Mouse (Mus musculus): ENCODE data around the gene 1810043G02Rik.
"Not testable (repeated sequence)": the region's sequence is repeated elsewhere in the genome, so short reads cannot be mapped to it uniquely, and the experiment has no call there.

1810043G02Rik gene

DNA sequence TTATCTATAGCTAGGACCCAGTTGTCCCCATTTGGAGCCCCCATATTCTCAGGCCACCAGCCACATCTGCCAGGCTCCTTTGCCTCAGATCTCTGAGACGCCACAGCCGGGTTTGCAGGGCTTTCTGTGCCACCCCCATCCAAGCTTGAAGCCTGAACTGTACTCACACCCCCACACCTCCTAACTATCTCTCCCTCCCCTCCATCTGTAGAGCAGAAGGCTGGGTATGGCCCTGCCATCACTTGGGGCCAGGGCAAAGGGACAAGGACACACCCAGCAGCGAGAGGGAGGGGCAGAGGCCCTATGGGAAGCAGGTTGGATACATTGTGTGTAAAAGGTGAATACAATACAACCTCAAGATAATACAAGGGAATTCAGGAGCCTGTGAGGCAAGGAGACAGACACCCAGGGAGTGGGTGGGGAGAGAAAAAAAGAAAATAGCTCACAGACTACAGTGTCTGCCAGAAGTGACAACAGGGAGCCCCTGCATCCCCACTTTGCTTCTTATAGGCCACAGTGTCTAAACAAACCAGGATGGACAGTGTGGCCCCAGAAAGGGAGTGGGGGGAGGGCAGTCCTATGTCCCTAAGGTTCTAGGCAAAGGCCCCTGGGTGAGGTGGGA is 26.3 kb downstream of the 1810043G02Rik start:
- no peak for DNase-seq (ENCODE audit: low read depth, low spot score)

DNA sequence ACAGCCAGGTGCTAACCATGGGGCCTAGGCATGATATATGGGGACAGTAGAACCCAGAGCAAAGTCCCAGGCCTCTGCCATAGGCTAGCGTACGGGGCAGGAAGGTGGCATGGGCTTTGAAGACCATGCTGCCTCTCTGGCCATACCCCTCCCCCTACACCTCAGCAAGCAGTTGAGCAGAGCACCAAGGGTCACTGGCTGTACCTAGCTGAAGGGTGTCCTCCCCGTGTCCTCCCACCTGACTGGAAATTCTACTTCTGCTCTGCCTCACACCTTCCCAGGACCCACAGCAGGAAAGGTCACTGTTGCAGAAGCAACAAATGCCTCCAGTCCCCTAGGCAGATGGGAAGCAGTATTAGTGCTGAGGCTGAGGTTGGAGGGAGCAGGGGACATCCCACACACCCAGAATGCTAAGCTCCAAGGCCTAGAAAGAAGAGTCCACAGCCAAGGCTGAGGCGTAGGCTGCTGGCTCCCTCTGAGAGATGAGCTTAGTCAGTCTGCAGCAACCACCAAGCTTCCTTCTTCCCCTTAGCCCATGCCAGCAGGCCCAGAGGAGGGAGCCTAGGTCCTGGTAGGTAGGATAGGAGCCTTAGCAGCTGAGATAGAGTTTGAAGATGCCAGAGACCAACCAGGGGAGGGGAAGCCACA is 27.6 kb downstream of the 1810043G02Rik start:
- no peak for DNase-seq (ENCODE audit: low read depth, low spot score)

DNA sequence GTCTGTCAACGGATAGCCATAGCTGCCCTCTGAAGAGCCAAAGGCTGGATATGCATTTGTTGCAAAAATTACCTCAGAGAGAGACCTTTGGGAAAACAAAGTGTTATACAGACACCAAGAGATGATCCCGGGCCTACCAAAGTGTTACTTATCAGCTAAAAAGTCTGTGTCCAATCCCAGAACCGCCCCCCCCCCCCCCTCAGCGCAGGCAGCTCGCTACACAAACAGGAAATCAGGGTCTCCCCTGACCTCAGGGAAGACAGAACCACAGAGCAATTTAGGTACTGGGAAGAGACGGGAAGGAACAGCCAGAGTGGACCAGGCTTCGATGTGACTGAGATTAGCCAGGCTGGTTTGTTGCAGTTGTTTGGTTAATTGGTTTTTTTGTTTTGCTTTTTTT is 28.9 kb downstream of the 1810043G02Rik start:
- no peak for DNase-seq (ENCODE audit: low read depth, low spot score)

DNA sequence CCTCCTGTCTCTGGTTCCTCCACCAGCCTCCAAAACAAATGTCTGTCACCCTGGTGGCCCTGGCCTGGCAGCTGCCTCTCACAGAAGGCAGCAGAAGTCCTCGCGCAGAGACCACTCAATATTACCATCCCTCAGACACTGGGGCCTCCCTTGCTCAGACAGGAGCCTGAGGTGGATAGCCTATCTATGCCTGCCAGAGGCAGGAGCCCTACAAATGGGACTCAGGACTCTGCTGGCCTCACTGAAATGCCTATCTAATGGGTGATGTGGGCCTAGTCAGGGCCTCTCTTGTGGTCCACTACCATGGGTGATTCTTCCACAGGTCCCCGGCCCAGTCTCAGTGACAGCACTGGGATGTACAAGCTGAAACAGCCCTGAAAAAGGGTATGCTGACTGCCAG is 29.8 kb downstream of the 1810043G02Rik start:
- DNase-seq (ENCODE audit: low read depth, low spot score): no peak

DNA sequence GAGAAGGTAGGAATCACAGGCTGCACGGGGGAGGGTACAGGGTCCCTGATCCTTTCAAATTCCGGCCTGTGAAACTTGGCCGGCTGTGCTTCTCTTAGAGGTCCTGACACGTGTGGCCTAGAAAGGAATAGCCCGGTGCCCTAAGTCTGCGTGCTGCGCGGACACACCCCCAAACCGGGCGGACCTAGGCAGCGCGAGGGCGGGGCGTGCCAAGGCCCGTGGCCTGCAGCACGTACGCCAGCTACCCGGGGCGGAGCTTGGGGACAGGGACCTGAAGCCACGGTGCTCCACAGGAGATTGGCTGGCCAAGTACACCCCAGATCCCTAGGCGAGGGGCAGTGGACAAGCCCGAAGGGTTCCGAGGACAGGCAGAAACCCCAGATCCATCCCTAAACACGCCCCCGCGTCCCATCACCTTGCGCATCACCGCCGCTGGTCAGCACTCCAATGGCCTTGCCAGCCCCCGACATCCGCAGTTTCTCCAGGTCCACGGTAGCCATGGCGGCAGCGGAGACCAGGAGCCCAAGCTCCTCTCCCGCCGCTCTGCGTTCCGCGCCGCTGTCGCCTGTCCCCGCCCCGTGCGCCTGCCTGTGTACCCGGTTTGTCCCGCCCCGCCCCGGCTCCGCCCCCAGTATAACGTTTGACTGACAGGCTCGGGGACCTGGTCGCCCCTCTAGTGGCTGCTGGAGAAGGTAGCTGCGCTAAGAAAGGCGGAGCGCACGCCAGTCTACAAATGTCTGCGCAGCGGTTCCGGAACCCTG is 31.0 kb downstream of the 1810043G02Rik start:
- DNase-seq (ENCODE audit: low read depth, low spot score): peak; percentile 85

DNA sequence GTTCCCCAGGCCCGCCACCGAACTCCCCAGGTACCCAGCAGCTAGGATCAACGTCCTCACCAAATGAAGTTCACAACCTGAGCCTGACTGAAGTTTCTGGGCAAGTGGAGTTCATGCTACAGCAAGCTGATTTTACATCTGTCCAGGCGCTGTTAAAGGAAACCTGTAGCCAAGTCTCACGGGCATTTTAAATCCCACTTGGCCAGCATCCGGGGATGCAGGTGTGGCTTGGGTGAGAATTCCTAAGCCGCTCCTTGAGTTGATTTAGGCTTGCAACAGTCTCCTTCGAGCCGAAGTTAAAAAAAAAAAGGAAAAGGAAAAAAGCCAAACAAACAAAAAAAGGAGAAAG is 31.6 kb downstream of the 1810043G02Rik start, which contains the start of gene Pfkl:
TSS of gene Pfkl (minus strand) at position 139 of the 349 bp plus-strand sequence.
- DNase-seq (ENCODE audit: low read depth, low spot score): no peak

DNA sequence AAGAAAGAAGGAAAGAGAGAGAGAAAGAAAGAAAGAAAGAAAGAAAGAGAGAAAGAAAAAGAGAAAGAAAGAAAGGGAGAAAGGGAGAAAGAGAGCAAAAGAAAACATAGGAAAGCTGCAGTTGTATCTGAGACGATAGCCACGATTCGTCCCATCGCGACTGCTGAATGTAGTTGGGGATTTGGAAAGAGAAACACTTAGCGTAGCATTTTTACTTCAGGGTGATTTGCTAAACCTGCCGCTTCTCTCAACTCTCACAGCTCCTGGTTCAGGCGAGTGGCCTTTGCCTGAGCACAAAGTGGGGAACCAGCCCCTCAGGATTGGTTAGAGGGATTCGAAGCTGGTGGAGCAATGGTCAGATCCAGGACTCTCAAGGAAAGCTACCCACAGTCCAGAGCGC is 32.0 kb downstream of the 1810043G02Rik start:
- DNase-seq (ENCODE audit: low read depth, low spot score): no peak

DNA sequence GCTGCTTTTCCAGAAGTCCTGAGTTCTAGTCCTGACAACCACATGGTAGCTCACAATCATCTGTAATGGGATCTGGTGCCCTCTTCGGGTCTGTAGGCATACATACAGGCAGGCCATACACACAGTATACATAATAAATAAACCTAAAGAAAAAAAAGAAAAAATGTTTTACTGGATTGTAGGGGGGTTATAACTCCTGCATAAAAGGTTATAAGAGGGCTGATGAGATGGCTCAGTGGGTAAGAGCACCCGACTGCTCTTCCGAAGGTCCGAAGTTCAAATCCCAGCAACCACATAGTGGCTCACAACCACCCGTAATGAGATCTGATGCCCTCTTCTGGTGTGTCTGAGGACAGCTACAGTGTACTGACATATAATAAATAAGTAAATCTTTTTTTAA is 32.8 kb downstream of the 1810043G02Rik start:
- DNase-seq (ENCODE audit: low read depth, low spot score): not testable (repeated sequence)

DNA sequence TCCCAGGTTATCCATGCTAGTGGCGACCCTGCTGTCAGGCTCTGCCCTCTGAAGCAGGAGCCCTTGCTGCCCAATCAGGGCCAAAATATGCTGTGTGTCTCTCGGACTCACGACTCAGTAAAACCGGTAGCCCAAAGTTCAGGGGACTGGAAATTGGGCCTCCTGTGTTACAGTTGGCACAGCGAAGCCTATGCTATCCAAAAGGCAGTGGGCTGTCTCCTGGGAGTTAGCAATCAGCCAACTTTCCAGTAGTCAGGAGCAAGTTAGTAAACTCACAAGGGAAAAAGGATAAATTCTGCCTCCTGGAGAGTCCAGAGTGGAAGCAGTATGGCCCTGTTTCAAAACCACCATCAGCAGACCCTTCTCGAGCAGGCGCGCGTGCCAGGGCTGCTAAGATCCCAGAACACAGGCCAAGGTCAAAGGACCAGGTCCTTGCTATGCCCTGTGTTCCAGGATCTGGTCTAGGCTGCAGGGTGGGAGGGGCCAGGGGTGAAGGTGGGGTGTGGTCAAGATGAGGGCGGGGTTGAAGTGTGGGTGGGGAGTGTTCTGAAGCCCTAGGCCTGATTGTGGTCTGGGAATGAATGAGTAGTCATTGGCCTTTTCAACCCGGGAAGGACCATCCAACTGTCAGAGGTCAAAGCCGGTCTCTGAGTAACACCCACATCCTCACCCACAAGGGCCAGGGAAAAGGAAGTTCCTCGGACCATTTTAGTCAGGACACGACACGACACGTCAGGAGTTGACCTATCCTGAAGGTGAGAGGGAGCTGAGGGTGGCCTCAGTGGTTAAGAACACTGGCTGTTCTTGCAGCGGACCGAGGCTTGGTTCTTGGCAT is 34.6 kb downstream of the 1810043G02Rik start:
- DNase-seq (ENCODE audit: low read depth, low spot score): no peak

DNA sequence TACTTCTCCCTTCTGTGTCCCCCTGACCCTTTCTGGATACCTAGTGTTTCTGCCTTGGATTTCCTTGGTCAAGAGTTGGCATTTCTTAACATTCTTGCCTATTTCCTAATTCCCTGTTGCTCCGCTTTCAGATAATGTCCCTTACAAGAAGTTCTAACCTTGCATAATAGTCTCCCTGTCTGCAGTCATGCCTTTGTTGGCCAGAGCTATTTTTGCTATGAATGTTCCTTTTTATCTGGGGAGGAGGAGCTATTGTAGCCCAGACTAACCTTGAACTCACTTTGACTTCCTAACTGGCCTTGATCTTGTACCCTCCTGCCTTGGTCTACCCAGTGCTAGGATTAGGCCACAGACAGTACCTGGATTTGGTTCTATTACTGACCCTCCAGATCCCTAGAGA is 37.2 kb downstream of the 1810043G02Rik start:
- no peak for DNase-seq (ENCODE audit: low read depth, low spot score)

DNA sequence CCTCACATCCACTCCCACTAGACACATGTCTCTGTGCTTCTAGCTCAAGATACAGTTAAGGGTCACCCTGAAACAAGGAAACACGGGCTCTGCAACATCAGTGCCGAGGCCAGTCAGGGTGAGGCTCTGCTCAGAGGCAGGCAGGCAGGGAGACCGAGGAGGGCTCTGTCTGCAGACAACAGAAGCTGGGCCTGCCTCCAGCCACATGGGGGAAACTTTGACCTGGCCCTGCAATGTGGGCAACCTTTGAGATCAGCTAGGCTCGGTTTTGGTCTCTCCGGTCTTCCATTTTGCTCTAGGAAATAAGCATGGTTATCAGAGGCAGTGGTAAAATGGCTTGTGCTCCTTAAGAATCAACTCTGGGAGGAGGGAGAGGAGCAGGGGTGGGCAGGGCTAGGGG is 38.0 kb downstream of the 1810043G02Rik start:
- DNase-seq (ENCODE audit: low read depth, low spot score): no peak

DNA sequence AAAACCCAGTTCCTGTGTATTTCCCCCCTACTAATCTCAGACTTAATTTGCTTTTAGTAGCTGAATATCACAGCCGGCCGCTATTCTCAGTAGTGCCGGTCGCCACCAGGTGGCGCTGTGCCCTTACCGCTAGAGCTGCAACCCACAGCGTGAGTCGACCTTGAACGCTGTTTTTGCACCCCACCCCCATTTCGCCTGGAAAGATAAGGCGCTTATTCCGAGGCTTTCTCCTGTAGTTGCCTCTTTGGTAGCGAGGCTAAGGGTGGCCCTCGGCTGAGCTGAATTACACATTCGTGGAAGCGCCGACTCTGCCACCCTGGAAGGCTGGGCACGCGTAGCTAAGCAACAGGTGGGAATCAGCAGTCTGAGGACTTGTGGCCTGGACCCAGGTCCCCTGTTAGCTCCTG is 40.5 kb downstream of the 1810043G02Rik start:
- DNase-seq (ENCODE audit: low read depth, low spot score): peak; percentile 91

DNA sequence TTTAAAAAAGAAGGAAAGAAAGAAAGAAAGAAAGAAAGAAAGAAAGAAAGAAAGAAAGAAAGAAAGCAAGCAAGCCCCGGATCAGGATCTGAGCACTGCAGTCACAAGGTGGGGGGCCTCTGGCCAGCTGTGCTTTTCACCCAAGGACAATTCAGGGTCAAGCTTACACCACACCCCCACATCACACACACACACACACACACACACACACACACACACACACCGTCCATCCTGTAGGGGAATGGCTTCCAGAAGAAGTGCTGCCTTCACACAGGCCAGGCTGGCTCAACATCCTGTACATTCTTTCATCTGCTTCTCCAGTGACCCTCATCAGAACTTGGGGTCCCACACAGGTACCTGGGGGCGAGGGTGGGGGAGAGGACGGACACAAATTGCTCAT is 41.0 kb downstream of the 1810043G02Rik start:
- no peak for DNase-seq (ENCODE audit: low read depth, low spot score)

DNA sequence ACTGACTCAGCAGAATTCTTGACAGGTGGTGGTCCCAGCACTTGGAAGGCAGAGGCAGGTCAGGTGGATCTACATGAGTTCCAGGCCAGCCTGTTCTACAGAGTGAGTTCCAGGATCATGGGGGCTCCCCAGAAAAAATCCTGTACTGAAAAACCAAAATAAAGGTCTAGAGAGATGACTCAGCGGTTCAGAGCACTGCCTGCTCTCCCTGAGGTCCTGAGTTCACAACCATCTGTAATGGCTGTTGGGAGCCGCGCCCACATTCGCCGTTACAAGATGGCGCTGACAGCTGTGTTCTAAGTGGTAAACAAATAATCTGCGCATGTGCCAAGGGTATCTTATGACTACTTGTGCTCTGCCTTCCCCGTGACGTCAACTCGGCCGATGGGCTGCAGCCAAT is 41.7 kb downstream of the 1810043G02Rik start:
- not testable (repeated sequence) for DNase-seq (ENCODE audit: low read depth, low spot score)

DNA sequence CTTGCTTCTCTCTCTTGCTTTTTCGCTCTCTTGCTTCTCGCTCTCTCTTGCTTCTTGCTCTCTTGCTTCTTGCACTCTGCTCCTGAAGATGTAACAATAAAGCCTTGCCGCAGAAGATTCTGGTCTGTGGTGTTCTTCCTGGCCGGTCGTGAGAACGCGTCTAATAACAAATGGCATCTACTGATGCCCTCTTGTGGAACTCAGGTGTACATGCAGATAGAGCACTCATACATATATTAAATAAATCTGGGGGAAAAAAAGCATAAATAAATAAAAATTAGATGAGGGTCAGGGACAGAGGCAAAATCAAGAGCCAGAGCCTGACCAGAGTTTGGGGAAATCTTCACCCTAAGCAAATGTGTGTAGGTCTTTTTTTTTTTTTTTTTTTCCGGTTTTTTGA is 47.1 kb downstream of the 1810043G02Rik start:
- not testable (repeated sequence) for DNase-seq (ENCODE audit: low read depth, low spot score)

DNA sequence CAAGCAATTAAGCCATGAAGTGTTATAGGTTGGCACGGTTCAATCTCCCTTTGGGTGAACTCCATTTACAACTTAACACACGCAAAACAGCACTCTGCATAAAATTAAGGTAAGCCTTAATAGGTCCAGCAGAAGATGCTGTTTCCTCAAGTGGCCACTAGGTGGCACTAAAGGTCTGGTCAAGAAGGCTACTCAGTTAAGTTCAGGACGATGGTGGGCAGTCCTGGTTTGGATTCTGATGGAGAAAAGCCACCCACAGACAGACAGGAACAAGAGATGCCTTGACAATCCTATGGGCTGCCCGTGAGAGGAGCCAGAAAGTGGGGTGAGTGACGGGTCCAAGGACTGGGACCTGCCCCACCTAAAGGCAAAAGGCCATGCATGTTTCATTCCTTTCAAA is 49.8 kb downstream of the 1810043G02Rik start:
- peak; percentile 67 for DNase-seq (ENCODE audit: low read depth, low spot score)

DNA sequence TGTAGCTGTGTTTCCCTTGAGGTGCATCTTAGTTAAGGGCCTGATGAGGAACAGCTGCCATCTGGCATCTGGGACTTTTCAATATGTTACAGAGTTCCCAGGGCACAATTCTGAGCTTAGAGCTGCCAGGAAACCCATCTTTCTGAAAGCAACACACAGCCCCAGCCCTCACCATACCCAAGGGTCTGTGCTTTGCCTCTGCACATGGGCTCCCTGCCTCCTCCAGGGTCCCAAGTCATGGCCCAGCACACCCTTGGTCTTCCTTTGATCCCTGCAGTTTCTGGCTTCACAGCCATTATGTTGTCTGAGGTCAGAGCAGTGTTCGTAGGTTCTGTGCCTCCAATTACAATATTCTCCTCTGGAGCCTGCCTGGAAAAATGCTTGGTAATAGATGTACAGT is 50.8 kb downstream of the 1810043G02Rik start:
- DNase-seq (ENCODE audit: low read depth, low spot score): no peak

DNA sequence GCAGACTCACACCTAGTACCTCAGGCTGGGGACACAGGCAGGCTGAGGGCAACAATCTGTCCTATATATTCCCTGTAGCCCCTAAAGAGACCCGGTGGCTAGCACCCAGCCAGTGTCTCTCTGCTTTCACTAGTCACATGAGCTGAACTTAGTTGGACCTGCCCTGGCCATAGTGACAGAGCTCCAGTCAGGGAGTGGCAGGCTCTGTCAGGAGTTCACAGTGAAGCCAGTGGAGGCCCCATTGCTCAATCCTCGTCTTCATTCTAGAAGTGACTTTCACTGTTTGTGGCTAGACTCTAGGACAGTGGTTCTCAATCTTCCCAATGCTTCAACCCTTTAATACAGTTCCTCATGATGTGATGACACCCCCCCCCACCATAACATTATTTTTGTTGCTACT is 53.7 kb downstream of the 1810043G02Rik start:
- DNase-seq (ENCODE audit: low read depth, low spot score): no peak

Data from retina, postnatal 7 days (tissue).